Mouse (Mus musculus) frontal cortex, postnatal 36 days (tissue): ENCODE measurements at regions not wholly inside any gene's neighbourhood (a gene's known extent, or its start where the extent isn't known, plus 50 kb on each side); places are given as distances from the start of the nearest gene placed in this dataset.

Source experiments
- DNase-seq, 2 experiments: peaks; one replicate each; pipeline ENCODE4 v3.0.0; 2022; ENCODE audit warnings: low spot score in 2 of 2

GRCm38 (mm10) chr3:14952169-14952729, 66.2 kb downstream of the Car2 start:
- DNase-seq: no peak

DNA sequence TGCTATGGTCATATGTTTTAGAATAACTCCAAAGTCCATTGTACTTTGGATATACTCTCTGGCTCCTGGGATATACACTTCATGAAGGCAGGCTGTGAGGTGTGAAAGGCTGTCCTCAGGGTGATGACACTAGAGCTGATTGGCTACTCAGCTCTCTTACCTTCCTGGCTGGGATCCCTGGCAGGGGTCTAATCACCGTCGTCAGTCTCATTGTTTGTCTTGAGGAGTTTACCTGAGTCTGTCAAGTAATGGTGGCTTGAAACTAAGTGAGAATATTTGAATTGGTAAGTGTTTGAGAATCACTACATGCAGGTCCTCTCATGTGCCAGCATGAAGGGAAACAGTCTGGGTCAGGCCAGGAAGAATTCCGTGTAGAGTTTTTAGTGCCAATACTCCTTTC, 66.9 kb downstream of the Car2 start:
- no peak for DNase-seq

DNA sequence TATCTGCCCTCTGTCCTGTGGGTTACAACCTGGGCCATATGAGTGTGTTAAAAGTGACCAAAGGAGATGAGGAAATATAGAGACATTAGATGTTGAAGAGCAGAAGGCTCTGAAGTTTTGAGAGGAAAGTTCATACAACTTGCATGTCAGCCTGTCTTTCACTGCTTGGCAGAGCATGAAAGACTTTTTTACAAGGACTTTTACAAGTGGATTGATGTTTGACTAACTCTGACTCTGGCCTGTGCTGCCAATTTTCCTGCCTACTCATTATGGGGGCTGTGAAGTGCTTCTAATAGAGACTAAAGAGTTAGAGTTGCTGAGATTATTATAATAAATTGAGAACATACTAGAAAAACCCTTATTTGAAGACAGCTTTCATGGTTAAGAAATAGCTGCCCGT, 71.4 kb downstream of the Car2 start:
- DNase-seq: no peak

DNA sequence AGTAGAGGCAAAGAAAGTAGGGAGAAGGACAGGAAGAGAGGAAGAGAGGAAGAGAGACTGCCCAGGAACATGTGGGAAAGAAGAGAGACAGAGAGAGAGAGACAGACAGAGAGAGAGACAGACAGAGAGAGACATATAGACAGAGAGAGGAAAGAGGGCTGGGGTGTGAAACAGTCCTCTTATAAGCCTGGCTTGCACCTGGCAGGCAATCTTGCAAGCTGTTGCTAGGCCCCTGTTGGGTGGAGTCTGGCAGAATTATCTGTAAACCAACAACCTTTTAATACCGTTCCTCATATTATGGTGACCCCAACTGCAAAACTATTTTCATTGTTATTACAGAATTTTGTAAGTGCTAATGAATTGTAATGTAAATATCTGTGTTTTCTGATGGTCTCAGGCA, 72.2 kb downstream of the Car2 start:
- no peak for DNase-seq

- DNase-seq: peak in 1 of 2 experiments; percentile 2
Observed at GRCm38 (mm10) chr3:14959586-14959985, 73.5 kb downstream of the Car2 start.

- DNase-seq: no peak
Observed at GRCm38 (mm10) chr3:14964795-14965194, 78.7 kb downstream of the Car2 start.

DNA sequence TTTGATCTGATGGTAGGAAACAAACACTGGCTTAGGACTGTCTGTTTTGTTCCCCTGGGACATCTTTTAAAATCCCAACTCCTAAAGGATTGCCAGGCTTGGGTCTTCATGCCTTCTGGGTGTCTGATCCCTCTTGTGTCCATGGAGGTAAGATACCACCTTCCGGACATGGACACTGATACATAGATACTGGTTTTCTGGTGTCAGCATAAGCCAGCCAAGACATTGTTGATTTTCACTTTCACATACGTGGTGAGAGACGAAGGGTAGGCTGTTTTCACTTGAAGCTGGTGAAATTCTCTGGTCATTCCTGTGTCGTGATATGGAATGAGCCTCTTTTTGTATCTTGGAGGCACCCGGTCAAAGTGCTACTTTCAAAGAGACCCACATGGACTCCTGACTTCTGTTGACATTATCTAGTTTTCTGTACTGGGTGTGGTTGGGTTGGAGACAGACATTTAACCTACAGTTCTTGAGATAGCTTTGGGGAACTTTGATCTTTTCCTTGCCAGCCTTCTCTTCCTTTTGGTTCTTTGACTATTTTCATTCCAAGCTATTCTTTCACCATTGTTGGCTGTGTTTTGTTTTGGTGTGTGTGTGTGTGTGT, 79.5 kb downstream of the Car2 start:
- DNase-seq: no peak

DNA sequence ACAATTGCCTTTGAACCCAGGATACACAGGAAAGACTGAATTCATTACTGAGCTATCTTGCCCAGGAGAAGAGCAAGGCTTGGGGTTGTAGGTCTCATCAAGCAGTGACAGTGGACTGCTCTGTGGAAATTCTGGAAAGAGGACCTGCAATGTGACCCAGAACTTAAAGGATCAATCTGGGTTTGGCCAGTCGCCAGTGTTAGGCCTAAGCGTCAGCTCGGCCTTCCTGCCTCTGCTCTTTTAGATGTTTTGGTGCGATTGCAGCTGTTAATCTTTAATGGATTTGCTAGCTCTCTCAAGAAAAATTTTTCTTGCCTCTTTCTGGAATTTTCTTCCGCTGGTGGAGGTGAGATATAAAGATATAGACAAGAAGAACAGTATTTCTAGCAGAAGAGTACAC, 81.2 kb downstream of the Car2 start:
- DNase-seq: no peak

GRCm38 (mm10) chr3:14968345-14968744, 82.3 kb downstream of the Car2 start:
- no peak for DNase-seq

DNA sequence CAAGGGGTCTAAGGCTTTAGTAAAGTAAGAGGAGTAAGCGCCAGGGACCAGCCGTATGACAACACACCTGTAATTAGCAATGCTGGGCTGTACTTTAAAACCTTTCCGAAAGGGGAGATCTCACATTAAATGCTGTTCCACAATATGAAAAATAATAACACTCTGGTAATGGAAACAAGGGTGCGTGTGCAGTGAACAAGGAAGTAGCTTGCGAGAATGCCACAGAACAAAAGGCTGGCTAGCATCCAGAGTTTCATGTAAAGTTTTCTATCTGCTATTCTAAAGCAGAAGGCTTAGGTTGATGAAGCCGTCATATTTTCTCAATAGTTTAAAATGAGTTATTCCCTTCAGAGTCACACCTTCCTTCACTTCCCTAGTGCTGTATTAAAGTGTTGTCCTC, 83.6 kb downstream of the Car2 start:
- DNase-seq: no peak

DNA sequence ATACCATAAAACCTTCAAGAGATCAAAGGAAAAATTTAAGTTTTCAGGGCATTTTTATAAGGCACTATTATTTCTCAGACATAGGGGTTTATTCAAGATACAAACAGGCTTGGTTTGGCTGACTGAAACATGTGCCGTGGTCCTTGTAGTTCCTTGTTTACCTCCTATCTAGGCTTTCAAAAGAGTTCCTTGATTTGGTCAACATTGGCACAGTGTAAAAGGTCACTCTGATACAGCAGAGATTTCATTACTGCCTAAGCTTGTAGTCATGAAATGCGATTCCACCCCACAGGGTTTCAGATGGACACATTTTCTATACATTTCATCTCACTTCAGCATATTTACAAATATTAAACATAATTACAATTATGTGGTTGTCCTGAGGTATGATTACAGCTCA, 85.6 kb downstream of the Car2 start:
- DNase-seq: no peak

- no peak for DNase-seq
Observed at GRCm38 (mm10) chr3:14974758-14975157, 88.7 kb downstream of the Car2 start.

DNA sequence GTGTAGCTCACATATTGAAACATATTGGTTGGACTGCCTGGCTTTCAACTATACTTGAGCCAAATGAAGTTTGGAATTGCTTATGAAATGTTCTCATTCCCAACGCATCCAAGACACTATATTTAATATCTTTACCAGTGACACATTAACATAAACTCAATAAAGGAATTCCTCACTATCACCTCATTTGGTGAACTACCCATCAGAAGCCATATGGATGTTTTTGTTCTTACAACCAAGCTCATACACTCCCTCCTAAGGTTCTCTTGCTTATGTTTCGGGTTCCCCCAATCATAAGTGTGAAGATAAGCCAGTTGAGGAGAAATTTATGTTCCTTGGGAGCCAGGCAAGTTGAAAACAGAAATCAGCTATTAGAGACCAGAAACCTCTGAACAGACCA, 89.1 kb downstream of the Car2 start:
- DNase-seq: no peak

DNA sequence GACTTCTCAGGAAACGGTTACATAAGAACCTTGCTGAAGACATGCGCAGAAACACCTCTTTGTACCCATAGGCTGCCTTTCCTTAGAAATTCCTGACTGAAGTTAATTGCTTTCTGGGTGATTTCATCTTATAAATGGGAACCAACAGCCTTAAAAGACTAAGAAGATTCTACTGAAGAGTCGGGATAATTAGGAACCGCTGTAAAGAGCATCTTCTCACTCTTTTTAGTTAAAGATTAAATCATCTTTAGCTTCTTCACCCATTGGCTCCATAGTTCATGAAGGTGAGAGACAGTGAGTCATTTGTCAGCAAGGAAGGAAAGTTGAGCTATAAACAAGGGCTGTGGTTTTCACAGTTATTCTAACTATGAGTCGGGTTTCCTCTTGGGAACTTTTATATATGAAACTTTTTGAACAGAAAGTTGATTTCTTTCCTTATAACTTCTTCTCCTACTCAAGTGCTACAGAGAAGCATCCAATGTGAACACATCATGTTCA, 93.1 kb downstream of the Car2 start:
- DNase-seq: no peak

DNA sequence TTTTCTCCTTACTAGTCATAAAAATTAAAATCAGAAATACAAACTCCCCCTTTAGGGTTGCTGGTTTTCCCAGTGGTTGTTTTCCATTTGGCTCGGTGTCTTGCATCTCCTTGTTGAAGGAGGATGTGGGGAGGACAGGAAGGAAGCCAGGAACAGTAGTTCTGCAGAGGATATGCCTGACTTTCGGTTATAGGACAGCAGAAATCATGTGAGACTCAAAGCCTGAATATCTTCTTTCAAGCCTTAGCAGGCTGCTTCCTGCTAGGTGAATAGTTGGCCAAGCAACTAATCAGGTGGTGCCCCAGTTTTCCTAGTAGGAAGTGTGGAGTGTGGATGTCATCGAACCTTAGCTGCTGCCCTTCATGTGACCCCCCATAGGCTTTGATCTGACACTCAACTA, 103.6 kb downstream of the Car2 start:
- DNase-seq: no peak

- no peak for DNase-seq
Observed at GRCm38 (mm10) chr3:14993936-14994335, 107.9 kb downstream of the Car2 start.

DNA sequence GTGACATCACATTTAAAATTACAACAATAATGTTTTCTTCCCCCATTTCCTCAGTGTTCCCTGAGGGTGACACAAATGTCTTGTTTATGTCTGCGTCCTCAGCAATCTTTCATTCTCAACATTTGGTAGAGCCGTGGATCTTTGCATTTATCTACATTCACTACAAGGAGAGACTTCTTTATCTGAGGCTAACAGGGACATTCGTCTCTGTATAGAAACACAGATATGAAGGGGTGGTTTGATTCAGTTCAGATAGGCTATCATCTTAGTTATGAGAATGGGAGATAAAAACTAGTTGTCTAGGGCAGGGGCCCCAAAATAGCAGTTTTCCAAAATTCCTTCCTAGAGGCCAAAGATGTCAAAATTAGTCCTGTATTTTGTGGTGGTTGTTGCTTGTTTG, 111.2 kb downstream of the Car2 start:
- DNase-seq: no peak

GRCm38 (mm10) chr3:14998521-14998920, 112.4 kb downstream of the Car2 start:
- DNase-seq: no peak

GRCm38 (mm10) chr3:14999411-14999810, 113.3 kb downstream of the Car2 start:
- DNase-seq: no peak

GRCm38 (mm10) chr3:14999914-15000313, 113.8 kb downstream of the Car2 start:
- DNase-seq: no peak

- DNase-seq: no peak
Observed at GRCm38 (mm10) chr3:15000657-15001056, 114.6 kb downstream of the Car2 start.

DNA sequence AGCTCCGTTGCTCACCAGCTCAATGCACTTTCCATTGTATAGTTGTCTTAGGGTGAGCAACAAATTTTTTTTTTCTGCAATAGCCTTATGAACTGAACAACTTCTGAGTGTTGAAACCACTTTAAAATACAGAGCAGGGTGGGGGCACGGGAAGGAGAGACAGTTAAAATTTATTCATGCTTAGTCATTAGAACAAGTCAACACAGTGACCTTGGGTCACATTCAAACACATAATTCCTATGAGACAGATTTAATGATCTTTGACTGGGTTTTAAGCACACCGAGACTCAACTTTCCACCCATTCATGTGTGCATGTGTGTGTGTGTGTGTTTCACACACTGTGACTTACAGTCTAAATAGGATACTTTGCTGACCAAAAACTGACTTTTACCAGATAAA, 121.7 kb downstream of the Car2 start:
- DNase-seq: no peak

DNA sequence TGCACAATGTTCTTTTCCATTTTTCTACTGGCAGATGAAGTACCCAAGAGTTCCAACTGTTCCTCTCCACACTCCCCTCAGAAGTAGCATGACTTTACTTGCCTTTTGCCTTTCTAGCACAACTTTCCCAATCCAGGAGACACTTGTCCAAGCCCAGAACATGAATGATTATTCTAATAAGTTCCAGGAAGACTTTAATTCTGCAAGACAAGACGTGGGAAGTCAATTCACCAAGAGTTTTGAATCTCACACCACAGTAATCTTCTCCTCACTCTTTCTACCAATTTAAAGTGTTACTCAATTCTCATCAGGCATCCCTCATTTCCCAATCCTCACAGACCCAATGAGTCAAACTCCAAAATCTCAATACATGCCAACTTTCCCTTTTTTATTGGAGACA, 122.4 kb downstream of the Car2 start:
- no peak for DNase-seq

DNA sequence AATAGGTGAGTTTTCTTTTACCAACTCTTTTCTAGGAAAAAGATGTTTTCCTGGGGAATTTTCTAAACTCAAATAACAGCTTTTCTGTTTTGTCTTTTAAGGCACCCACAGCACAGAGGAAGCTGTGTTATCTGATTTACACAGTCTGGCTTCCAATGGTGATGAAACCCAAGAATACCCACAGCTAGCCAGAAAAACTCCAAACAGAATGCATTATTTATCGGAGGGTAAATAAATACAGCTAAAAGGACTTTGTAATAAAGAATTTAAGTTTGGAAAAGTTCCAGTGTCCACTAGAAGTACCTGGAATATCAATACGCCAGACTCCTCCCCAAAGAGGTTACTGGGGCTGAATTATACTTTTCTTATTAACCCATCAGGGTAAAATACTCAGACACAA, 123.7 kb downstream of the Car2 start:
- no peak for DNase-seq
